Mouse (Mus musculus) heart, embryonic 11.5 days (tissue): ENCODE measurements around the gene Cers3. TPM values are rescaled to one million over a fixed set of nuclear protein-coding genes. Genes with fewer than 3 reads are reported as not detected.

Experiments used
- ATAC-seq: fragments of 200-750 bp; cut with Nextera tagmentation; replicated peaks from 2 replicates; pipeline ENCODE4 v1.8.0; 2017; ENCODE audit warnings: moderate library complexity; ENCODE audit not compliant: insufficient number of reproducible peaks, low FRiP score, low TSS enrichment
- H3K27ac ChIP-seq: fragments of 300-500 bp; sonication (generic); 2 replicates; pipeline ENCODE4 v1.5.1; 2014; ENCODE audit warnings: mild to moderate bottlenecking, low read depth, low read length
- H3K27me3 ChIP-seq: fragments of 300-500 bp; sonication (generic); 2 replicates; pipeline ENCODE4 v1.6.1; 2014; ENCODE audit warnings: mild to moderate bottlenecking, low read length, mixed read lengths; ENCODE audit not compliant: control insufficient read depth, insufficient read depth
- H3K36me3 ChIP-seq: fragments of 300-500 bp; sonication (generic); 2 replicates; pipeline ENCODE4 v1.6.1; 2014; ENCODE audit warnings: mild to moderate bottlenecking, low read length, moderate library complexity, mixed read lengths; ENCODE audit not compliant: control insufficient read depth, insufficient read depth
- H3K4me1 ChIP-seq: fragments of 300-500 bp; sonication (generic); 2 replicates; pipeline ENCODE4 v1.6.1; 2014; ENCODE audit warnings: low read length; ENCODE audit not compliant: control insufficient read depth, insufficient read depth
- H3K4me2 ChIP-seq: fragments of 300-500 bp; sonication (generic); 2 replicates; pipeline ENCODE4 v1.6.1; 2014; ENCODE audit warnings: mild to moderate bottlenecking, moderate library complexity
- H3K4me3 ChIP-seq: fragments of 300-500 bp; sonication (generic); 2 replicates; pipeline ENCODE4 v1.5.1; 2014; ENCODE audit warnings: low read depth, low read length
- H3K9ac ChIP-seq: fragments of 300-500 bp; sonication (generic); 2 replicates; pipeline ENCODE4 v1.6.1; 2014; ENCODE audit warnings: mild to moderate bottlenecking, low read depth, low read length, moderate library complexity
- H3K9me3 ChIP-seq: fragments of 300-500 bp; sonication (generic); replicated peaks from 2 replicates; pipeline ENCODE4 v1.6.1; 2016; ENCODE audit warnings: low read length; ENCODE audit not compliant: control insufficient read depth
- WGBS: fragments of 180-500 bp; shearing (Covaris S2); extraction: QIAGEN DNeasy Blood & Tissue Kit; methylation state at CpG from one replicate; pipeline ENCODE4 v1.1.7; 2014; ENCODE audit not compliant: insufficient replicate concordance; 5-methylcytosine and 5-hydroxymethylcytosine counted together
- polyA plus RNA-seq: library from polyadenylated mRNA; unstranded; fragments of >200 nt; fragmentation: Nextera tagmentation; extraction: Ambion mirVana; gene quantifications from 2 replicates; pipeline ENCODE4 v1.2.1, GENCODE M21; 2014

Gene Cers3
- polyA plus RNA-seq, 1 experiment from 2014 or later = 0.19 TPM

DNA sequence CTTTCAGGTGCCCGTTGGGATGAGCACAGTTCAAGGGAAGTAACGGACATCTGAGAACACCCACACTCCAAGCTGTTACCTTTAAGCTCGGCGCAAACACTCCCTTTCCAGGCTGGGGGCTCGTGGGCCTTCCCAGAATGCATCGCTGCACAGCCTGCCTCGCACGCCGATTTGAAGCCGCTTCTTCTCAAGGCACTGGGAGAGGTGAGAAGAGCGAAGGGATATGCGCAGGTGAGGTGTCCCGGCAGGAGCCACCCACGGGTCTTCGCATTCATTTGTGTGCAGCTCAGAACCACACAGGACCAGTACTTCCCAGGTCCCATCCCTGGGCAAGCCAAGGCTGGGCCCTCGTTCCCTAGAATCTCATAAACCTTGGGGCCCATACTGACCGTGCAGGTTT, 9.9 kb upstream of the Cers3 start:
- Histone ChIP-seq H3K4me1 (no peaks in the 10 kb centered on the region), H3K27me3 (no peaks in the 10 kb centered on the region), H3K4me3 (no peak overlapping the region), H3K36me3 (no peaks in the 10 kb centered on the region), H3K4me2 (no peak overlapping the region), H3K27ac (no peak overlapping the region), H3K9me3 (no peaks in the 10 kb centered on the region), H3K9ac (no peak overlapping the region)
- no peak for ATAC-seq
- WGBS = 92% methylated on average over 17 of the region's 17 CpGs

- no peaks in the 10 kb centered on the region for H3K36me3 ChIP-seq
- H3K4me3 ChIP-seq = no peak overlapping the region
- H3K4me1 ChIP-seq = no peaks in the 10 kb centered on the region
- H3K9ac ChIP-seq = no peak overlapping the region
- no peak overlapping the region for H3K27ac ChIP-seq
- 89% methylated on average over 11 of the region's 11 CpGs for WGBS
- H3K9me3 ChIP-seq = no peaks in the 10 kb centered on the region
- H3K27me3 ChIP-seq = no peaks in the 10 kb centered on the region
- ATAC-seq = no peak
- H3K4me2 ChIP-seq = no peak overlapping the region
Measured at GRCm38 (mm10) chr7:66733882-66734281, 9.4 kb upstream of the Cers3 start.

GRCm38 (mm10) chr7:66734466-66734865, 8.8 kb upstream of the Cers3 start:
- no peak overlapping the region for H3K9ac ChIP-seq

DNA sequence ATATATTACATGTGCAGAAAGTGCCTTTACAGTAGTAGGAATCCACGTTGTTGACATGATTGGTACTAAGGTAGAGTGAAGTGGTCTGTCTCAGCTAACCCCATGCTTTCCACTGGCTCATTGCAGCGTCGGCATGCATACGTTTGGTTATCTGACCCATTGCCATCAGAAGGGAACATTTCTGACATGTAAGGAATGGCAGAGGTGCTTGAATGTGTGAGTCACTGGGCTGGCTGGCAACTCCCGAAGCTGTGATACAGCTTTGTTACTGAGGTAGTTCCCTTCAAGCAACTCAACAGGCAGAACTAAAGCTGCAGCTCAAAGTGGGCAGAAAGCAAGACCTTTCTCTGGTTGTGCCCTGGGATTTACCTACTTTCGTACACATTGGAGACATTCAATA, 8.3 kb upstream of the Cers3 start:
- Histone ChIP-seq H3K4me3 (no peak overlapping the region), H3K4me2 (no peak overlapping the region), H3K4me1 (no peaks in the 10 kb centered on the region), H3K9ac (no peak overlapping the region), H3K27ac (no peak overlapping the region), H3K27me3 (no peaks in the 10 kb centered on the region), H3K36me3 (no peaks in the 10 kb centered on the region), H3K9me3 (no peaks in the 10 kb centered on the region)
- 57% methylated on average over 6 of the region's 6 CpGs for WGBS
- ATAC-seq = no peak

More at GRCm38 (mm10) chr7:66734466-66734865, 8.8 kb upstream of the Cers3 start:
- H3K27me3 ChIP-seq = no peaks in the 10 kb centered on the region
- WGBS = 97% methylated on average over 4 of the region's 4 CpGs
- ATAC-seq = no peak
- H3K9me3 ChIP-seq = no peaks in the 10 kb centered on the region
- H3K4me3 ChIP-seq = no peak overlapping the region
- H3K4me2 ChIP-seq = no peak overlapping the region
- no peaks in the 10 kb centered on the region for H3K4me1 ChIP-seq
- H3K27ac ChIP-seq = no peak overlapping the region
- no peaks in the 10 kb centered on the region for H3K36me3 ChIP-seq

DNA sequence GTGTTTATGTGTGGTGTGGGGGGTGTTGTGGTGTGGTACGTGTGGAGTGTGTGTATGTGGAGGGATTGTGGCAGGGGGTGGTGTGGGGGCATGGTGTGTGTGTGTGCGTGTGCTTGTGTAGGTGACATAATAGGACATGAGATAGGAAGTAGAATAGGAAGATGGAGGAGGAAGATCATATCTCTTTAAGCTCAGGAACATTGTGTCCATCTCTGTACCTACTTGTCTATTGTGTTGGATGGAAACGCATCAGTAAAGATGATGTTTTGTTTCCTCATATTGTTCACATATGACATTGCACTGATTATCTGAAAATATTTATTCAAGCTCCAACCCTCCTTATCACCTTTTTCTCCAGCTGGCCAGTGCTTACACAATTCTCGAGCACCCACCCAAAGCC, 5.9 kb upstream of the Cers3 start:
- ATAC-seq = no peak
- Histone ChIP-seq H3K27ac (no peak overlapping the region), H3K4me2 (no peak overlapping the region), H3K9ac (no peak overlapping the region), H3K36me3 (no peaks in the 10 kb centered on the region), H3K4me3 (no peak overlapping the region), H3K4me1 (peaks cover 3% of the 10 kb centered on the region), H3K9me3 (no peaks in the 10 kb centered on the region), H3K27me3 (no peaks in the 10 kb centered on the region)
- WGBS = 81% methylated on average over 4 of the region's 4 CpGs

DNA sequence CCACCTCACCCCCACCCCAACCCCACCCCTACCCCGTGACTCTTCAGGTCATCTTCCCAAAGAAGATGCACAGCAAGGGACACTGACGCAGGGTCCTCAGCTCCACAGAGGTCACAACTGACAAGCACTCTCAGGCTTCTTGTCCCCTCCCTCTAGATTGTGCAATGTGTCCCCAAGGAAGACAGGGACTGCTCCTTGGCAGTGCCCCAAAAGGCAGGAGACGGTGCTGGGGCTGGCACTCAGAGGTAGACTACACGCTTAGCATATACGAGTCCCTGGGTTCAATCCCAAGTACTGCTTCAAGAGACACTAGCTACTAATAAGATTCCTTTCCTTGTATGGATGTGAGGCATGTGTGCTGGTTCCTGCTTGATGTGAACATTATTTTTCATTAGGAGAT, 2.3 kb upstream of the Cers3 start:
- Histone ChIP-seq H3K36me3 (no peaks in the 10 kb centered on the region), H3K27me3 (no peaks in the 10 kb centered on the region), H3K9me3 (no peaks in the 10 kb centered on the region), H3K27ac (no peak overlapping the region), H3K4me2 (no peak overlapping the region), H3K9ac (no peak overlapping the region), H3K4me1 (peaks cover 3% of the 10 kb centered on the region), H3K4me3 (no peak overlapping the region)
- no peak for ATAC-seq
- WGBS = 71% methylated on average over 5 of the region's 5 CpGs

DNA sequence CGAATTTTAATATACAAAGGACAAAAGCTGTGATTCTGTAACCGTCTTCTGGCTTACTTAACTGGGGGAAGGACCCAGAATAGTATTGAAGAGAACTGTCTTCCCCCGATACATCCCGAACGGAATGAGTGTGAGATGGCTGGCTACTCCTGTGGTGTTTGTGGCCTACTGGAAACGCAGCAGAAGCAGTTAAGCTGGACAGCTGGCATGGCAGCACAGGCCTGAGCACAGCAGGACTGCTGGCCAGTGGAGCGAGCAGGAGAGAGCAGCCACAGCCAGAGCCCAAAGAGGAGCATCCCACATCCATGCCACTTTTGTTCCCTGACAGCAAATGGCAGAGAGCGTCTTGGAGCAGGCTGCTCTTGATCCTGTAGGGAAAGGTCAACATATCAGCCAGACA, 1.9 kb upstream of the Cers3 start:
- H3K9ac ChIP-seq = no peak overlapping the region
- peaks cover 3% of the 10 kb centered on the region for H3K4me1 ChIP-seq
- ATAC-seq = no peak
- no peak overlapping the region for H3K4me3 ChIP-seq
- no peak overlapping the region for H3K4me2 ChIP-seq
- WGBS = 67% methylated on average over 8 of the region's 8 CpGs
- no peaks in the 10 kb centered on the region for H3K9me3 ChIP-seq
- no peaks in the 10 kb centered on the region for H3K27me3 ChIP-seq
- no peaks in the 10 kb centered on the region for H3K36me3 ChIP-seq
- no peak overlapping the region for H3K27ac ChIP-seq

- no peak overlapping the region; the same call in 1 of the 2 replicates for H3K4me2 ChIP-seq
- no peaks in the 10 kb centered on the region for H3K27me3 ChIP-seq
- WGBS = 27% methylated on average over 7 of the region's 7 CpGs
- peaks cover 9% of the 10 kb centered on the region for H3K4me1 ChIP-seq
- no peaks in the 10 kb centered on the region for H3K9me3 ChIP-seq
- no peak overlapping the region; the same call in 1 of the 2 replicates for H3K27ac ChIP-seq
- peak; percentile 57; the same call in 1 of the 2 replicates for ATAC-seq
- no peaks in the 10 kb centered on the region for H3K36me3 ChIP-seq
- H3K9ac ChIP-seq = no peak overlapping the region
- no peak overlapping the region for H3K4me3 ChIP-seq
Measured at GRCm38 (mm10) chr7:66746972-66747371, 3.7 kb downstream of the Cers3 start.

DNA sequence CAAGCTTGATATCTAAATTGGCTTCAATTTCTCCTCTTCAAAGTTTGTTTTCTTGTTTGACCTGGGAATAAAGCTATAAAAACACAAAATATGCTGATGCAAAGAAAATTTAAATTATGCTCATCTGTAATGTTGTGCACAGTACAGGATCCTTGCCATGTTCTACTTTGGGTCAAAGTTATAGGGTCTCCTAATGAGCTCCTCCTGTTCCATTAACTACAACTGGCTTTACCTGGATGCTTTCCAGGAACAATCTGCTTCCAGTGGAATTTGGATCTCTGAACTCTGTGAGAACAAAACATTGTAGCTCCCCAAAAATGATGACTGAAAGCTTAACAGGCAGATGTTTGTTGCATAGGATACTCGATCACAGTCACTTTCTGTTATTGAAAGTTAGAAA, 6.7 kb downstream of the Cers3 start:
- H3K9me3 ChIP-seq = no peaks in the 10 kb centered on the region
- H3K4me2 ChIP-seq = no peak overlapping the region
- no peak overlapping the region for H3K27ac ChIP-seq
- no peak for ATAC-seq
- 74% methylated on average over 1 of the region's 1 CpGs for WGBS
- no peaks in the 10 kb centered on the region for H3K27me3 ChIP-seq
- peaks cover 8% of the 10 kb centered on the region for H3K4me1 ChIP-seq
- H3K36me3 ChIP-seq = no peaks in the 10 kb centered on the region
- no peak overlapping the region for H3K4me3 ChIP-seq
- no peak overlapping the region for H3K9ac ChIP-seq
